Mouse (Mus musculus) hindbrain, embryonic 16.5 days (tissue): Measurements from ENCODE around the gene Hspa13. TPM values are rescaled to one million over a fixed set of nuclear protein-coding genes. Genes with fewer than 3 reads are reported as not detected.
A peak's percentile ranks its signal among the peaks of the same experiment; 100 is the strongest.

Experiments
- ATAC-seq: fragments of 200-750 bp; cut with Nextera tagmentation; 2 replicates; pipeline ENCODE4 v1.8.0; 2017; ENCODE audit warnings: moderate TSS enrichment, moderate library complexity
- H3K27ac ChIP-seq: fragments of 300-500 bp; sonication (generic); 2 replicates; pipeline ENCODE4 v1.5.1; 2014; ENCODE audit warnings: low read depth, mild to moderate bottlenecking, control low read depth, low read length, moderate library complexity
- H3K27me3 ChIP-seq: fragments of 300-500 bp; sonication (generic); replicated peaks from 2 replicates; pipeline ENCODE4 v1.6.1; 2014; ENCODE audit warnings: low read length; ENCODE audit not compliant: control insufficient read depth, insufficient read depth
- H3K36me3 ChIP-seq: fragments of 300-500 bp; sonication (generic); 2 replicates; pipeline ENCODE4 v1.6.1; 2014; ENCODE audit warnings: mild to moderate bottlenecking, low read length, moderate library complexity, mixed read lengths; ENCODE audit not compliant: control insufficient read depth, insufficient read depth
- H3K4me1 ChIP-seq: fragments of 300-500 bp; sonication (generic); 2 replicates; pipeline ENCODE4 v1.6.1; 2014; ENCODE audit warnings: low read depth, low read length; ENCODE audit not compliant: control insufficient read depth, insufficient read depth
- H3K4me2 ChIP-seq: fragments of 300-500 bp; sonication (generic); 2 replicates; pipeline ENCODE4 v1.6.1; 2014; ENCODE audit warnings: mild to moderate bottlenecking, low read length, control low read depth, moderate library complexity
- H3K4me3 ChIP-seq: fragments of 300-500 bp; sonication (generic); 2 replicates; pipeline ENCODE4 v1.5.1; 2014; ENCODE audit warnings: mild to moderate bottlenecking, low read length, control low read depth, moderate library complexity
- H3K9ac ChIP-seq: fragments of 300-500 bp; sonication (generic); 2 replicates; pipeline ENCODE4 v1.6.1; 2014; ENCODE audit warnings: low read depth, mild to moderate bottlenecking, control low read depth, low read length, moderate library complexity
- H3K9me3 ChIP-seq: fragments of 300-500 bp; sonication (generic); 2 replicates; pipeline ENCODE4 v1.6.1; 2014; ENCODE audit warnings: mild to moderate bottlenecking, low read length, moderate library complexity; ENCODE audit not compliant: control insufficient read depth
- WGBS: fragments of 180-500 bp; shearing (Covaris S2); extraction: QIAGEN DNeasy Blood & Tissue Kit; methylation state at CpG from one replicate; pipeline ENCODE4 v1.1.7; 2014; 5-methylcytosine and 5-hydroxymethylcytosine counted together
- polyA plus RNA-seq: library from polyadenylated mRNA; unstranded; fragments of >200 nt; fragmentation: Nextera tagmentation; extraction: Ambion mirVana; gene quantifications from 2 replicates; pipeline ENCODE4 v1.2.1, GENCODE M21; 2015

The Hspa13 gene
- 37.0 and 41.0 TPM in 2 replicates for polyA plus RNA-seq

DNA sequence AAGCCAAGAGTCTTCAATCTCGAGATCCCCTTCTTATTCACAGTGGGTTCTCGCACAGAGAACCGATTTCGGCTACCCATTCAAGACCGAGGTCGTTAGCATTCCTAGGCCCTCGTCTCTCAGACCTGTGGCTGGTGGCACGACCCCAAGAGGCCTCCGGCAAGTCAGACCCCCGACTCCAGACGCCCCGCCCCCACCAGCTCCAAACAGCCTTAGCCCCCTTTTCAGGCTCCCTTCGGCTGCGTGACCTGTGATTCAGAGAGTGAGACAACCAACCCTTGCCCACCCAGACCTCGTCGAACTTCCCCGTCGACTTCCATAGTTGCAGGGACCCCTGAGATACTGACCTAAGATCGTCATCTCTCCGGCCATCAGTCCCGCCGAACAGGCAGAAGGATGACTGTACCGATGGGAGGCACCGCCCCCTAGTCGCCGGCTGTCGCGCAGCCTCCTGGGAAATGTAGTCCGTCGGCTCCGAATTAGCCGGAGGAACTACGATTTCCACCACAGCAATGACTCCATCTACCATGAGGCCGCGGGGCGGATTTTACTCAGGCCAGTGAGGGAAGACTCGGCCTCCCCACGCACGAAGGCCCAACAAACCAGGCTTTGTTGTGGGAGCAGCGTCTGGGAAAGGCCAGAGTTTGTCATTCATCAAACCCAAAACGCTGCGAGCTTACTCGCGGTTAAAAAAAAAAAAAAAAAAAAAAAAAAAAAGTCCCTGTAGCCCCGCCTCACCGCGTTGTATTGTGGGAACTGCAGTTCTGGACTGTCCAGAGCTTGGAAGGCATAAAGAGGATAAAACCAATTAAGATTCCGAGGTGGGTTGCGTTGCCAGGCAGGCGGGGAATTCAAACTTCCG is at the start of gene Hspa13:
Hspa13 (minus strand) TSS at position 717 of the 862 bp plus-strand sequence.
- Histone ChIP-seq H3K4me2 (peak within 1 kb of the TSS; percentile 62), H3K36me3 (peaks cover 12% of the 10 kb centered on the region), H3K4me3 (peak within 1 kb of the TSS; percentile 79), H3K27me3 (no peaks in the 10 kb centered on the region), H3K27ac (peak within 1 kb of the TSS; percentile 79), H3K9ac (peak within 1 kb of the TSS; percentile 80), H3K4me1 (peaks cover 12% of the 10 kb centered on the region), H3K9me3 (no peaks in the 10 kb centered on the region)
- peak; percentile 99 for ATAC-seq
- under 1% methylated on average over 51 of the region's 51 CpGs for WGBS

DNA sequence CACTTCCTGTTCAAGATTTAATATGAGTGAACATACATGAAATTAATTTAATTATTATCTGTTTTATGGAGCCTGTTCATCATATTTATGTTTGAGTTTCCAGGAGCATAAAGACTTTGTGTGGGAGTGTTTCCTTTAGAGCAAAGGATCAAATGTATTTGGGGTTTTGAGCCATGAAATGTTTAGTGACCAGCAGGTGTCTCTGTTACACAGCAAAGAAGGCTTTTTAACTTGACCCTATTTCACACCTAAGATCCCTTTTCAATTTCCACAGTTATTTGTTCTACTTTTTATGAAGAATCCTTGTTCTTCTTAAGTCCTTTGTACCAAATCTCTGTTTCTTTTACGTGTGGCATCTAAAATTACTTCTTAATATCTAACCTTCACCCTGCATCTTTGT is 12.4 kb upstream of the Hspa13 start:
- Histone ChIP-seq H3K27me3 (no peaks in the 10 kb centered on the region), H3K4me3 (no peak overlapping the region), H3K27ac (no peak overlapping the region), H3K9ac (no peak overlapping the region), H3K36me3 (no peaks in the 10 kb centered on the region), H3K4me2 (no peak overlapping the region), H3K9me3 (no peaks in the 10 kb centered on the region), H3K4me1 (no peaks in the 10 kb centered on the region)
- 51% methylated on average over 1 of the region's 1 CpGs for whole genome bisulfite sequencing
- ATAC-seq, result no peak

DNA sequence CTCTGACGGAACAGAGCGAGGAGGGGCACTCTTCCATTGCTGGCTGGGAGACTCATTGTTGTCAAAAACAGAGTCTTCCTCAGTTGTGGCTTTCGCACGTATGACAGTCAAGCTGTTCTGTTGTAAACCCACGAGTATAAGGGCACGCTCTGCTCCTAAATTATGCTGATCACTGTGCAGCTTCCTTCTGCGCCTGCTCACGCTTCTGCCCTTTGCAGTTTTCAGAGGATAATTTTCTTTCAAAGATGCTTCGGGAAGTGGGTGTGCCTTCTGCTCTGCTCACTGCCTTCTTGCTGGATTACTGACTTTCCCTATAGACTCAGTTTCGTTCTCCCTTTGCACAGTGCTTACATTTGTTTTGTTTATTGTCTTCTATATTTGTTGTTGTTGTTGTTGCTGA is 6.3 kb upstream of the Hspa13 start:
- H3K4me1 ChIP-seq, result no peaks in the 10 kb centered on the region
- WGBS, result 87% methylated on average over 10 of the region's 10 CpGs
- H3K36me3 ChIP-seq, result no peaks in the 10 kb centered on the region
- no peak overlapping the region for H3K4me2 ChIP-seq
- H3K27me3 ChIP-seq, result no peaks in the 10 kb centered on the region
- no peak for ATAC-seq
- no peak overlapping the region for H3K4me3 ChIP-seq
- no peak overlapping the region for H3K27ac ChIP-seq
- H3K9me3 ChIP-seq, result no peaks in the 10 kb centered on the region
- H3K9ac ChIP-seq, result no peak overlapping the region

DNA sequence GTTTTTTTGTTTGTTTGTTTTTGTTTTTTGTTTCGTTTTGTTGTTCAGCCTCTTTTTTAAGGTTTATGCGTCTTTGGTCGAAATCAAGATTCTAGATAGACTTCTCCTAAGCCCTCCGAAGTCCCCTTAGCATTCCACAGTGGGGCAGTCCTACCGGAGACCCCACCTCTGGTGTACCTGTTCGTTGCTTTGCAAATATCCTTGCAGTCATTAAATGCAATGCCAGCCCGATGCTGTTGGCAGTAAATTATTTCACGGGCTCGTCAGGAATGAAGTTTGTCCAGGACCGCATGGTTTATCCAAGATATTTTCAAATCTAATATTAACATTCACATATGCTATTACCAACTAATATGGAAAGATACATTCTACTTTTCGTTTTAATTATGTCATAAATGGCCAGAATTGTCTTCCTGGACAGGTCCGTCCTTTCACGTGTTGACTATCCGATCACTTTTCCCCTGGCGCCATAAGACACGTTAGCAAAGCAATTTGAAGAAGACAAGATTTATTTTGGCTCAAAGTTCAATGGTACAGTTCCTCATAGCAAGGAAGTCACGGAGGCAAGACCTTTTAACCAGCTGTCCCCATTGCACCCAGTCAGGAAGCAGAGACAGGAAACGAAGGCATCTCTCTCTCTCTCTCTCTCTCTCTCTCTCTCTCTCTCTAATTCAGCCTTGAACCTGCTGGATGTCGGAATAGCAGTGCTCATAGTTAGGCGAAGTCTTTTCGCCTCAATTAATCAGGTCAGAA is 522 bp upstream of the Hspa13 start:
- 18% methylated on average over 21 of the region's 21 CpGs for WGBS
- Histone ChIP-seq H3K9ac (peak overlapping the region; percentile 50), H3K36me3 (peaks cover 12% of the 10 kb centered on the region), H3K27me3 (no peaks in the 10 kb centered on the region), H3K4me1 (peaks cover 12% of the 10 kb centered on the region), H3K9me3 (no peaks in the 10 kb centered on the region), H3K4me2 (peak overlapping the region; percentile 62), H3K27ac (peak overlapping the region; percentile 79), H3K4me3 (peak overlapping the region; percentile 79)
- ATAC-seq, result peak; percentile 72

DNA sequence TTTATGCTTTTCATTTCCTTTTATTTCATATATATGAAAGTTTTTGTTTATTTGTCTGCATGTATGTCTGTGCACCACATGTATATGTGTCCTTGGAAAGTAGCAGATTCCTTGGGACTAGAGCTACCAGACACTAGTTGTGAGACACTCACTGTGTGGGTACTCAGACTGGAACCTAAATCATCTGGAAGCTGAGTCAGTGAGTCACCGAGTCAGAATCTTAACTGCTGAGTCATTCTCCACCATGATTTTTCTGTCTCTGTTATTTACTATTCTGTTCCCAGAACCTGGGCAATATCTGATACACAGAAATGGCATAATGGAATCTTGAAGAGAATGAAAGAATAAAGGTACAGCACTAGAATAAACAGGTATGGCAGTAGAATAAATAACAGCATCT is 14.0 kb downstream of the Hspa13 start:
- H3K9ac ChIP-seq, result no peak overlapping the region
- H3K9me3 ChIP-seq, result no peaks in the 10 kb centered on the region
- H3K4me1 ChIP-seq, result no peaks in the 10 kb centered on the region
- ATAC-seq, result no peak
- H3K4me3 ChIP-seq, result no peak overlapping the region
- peaks cover 15% of the 10 kb centered on the region for H3K36me3 ChIP-seq
- H3K4me2 ChIP-seq, result no peak overlapping the region
- H3K27me3 ChIP-seq, result no peaks in the 10 kb centered on the region
- WGBS, result 86% methylated on average over 1 of the region's 1 CpGs
- no peak overlapping the region for H3K27ac ChIP-seq

DNA sequence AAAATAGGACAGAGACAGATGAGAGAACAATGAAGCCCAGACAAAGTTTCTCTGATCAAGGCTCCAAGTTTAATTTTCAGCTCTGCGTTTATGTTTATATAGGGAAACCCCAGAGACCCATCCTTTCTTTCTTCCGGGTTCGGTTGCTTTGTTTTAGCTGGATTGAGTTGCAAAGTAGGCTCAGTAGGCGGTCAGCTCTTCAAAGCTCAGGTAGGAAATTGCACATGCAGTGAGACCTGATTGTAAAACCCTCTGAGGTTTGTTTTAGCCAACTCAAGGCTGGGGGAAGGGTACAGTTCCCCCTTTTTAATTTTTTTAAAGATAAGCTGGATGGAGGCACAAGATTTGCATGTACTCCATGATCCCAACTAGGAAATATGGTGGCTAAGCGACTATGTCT is 16.8 kb downstream of the Hspa13 start:
- Histone ChIP-seq H3K4me2 (no peak overlapping the region), H3K4me3 (no peak overlapping the region), H3K36me3 (0 out of 2 replicates have a peak, but pooled peaks cover 2% of the 10 kb centered on the region), H3K9ac (no peak overlapping the region), H3K27ac (no peak overlapping the region), H3K4me1 (no peaks in the 10 kb centered on the region), H3K9me3 (no peaks in the 10 kb centered on the region), H3K27me3 (no peaks in the 10 kb centered on the region)
- ATAC-seq, result no peak
- whole genome bisulfite sequencing, result 44% methylated on average over 5 of the region's 5 CpGs

DNA sequence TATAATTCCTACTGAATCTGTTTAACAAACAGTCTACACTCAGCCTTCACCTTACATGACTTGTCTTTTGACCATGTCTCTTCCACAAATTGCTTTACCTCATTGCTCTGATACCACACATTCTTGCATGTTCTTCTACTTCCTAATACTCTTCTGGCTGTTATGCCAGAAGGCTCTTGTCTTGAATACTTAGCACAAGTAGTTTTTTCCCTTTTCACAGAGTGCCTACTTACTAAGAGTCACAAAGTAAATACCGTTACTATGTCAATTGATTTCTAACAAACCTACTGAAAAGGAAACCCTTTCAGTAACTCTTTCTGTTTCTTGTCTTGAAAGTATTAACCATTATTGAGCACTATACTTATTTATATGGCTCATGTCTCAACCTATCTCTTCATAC is 18.0 kb downstream of the Hspa13 start:
- Histone ChIP-seq H3K27ac (no peak overlapping the region), H3K9ac (no peak overlapping the region), H3K4me2 (no peak overlapping the region), H3K9me3 (no peaks in the 10 kb centered on the region), H3K27me3 (no peaks in the 10 kb centered on the region), H3K4me1 (no peaks in the 10 kb centered on the region), H3K36me3 (no peaks in the 10 kb centered on the region), H3K4me3 (no peak overlapping the region)
- 96% methylated on average over 1 of the region's 1 CpGs for WGBS
- no peak for ATAC-seq

DNA sequence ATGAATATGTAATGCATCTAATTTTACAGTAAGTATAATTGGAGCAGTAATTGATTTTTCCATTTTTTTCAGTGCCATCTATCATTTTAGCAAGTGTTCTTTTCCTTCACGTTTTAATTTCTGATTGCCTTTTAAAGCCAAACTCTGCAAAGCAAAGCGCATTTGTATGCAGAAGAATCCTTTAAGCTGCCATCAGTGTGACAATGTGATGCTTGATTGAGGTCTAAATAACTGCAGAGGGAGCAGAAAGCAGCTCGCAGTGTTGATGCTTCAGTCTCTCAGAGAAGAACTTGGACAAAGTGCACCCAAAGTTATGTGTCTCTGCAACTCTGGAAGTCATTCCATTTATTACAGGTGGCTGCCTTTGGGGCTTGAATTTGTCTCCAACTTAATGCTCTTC is 22.9 kb downstream of the Hspa13 start:
- Histone ChIP-seq H3K27ac (no peak overlapping the region), H3K4me3 (no peak overlapping the region), H3K9ac (no peak overlapping the region), H3K9me3 (no peaks in the 10 kb centered on the region), H3K4me1 (no peaks in the 10 kb centered on the region), H3K36me3 (no peaks in the 10 kb centered on the region), H3K4me2 (no peak overlapping the region), H3K27me3 (no peaks in the 10 kb centered on the region)
- 48% methylated on average over 3 of the region's 3 CpGs for WGBS
- ATAC-seq, result no peak

DNA sequence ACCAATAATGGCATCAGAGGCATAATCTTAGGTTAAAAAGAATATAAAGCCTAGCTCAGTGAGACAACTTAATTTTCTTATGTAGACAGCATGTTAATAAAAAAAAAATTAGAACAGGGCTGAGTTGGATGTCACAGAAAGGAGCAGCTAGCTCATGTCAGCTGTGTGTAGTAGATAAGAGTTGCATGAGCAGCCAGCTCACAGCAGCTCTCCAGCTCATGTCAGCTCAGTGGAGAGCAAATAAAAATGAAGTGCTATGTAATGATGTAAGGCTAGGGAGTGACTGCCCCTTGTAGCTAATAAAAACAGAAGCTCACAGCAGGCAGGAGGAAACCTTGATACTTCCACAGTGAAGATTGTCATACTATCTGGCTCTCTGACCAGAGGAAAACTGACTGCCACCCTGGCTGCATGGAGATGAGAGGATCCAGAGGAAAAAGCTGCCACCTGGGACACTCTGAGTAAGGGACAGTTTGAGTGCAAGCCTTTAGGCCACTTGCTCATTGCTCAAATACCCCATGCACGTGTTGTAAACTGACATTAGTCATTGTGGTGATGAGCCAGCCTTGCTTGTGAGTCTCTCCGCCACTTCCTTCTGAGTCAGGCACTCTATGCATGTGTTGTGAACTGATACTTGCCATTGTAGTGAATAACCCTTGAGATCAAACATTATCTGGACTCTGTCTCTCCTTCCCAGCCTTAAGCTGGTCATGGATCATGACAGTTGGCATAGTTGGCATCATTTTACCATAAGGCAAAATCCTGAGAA is 49.3 kb downstream of the Hspa13 start:
- H3K4me1 ChIP-seq, result no peaks in the 10 kb centered on the region
- H3K9me3 ChIP-seq, result no peaks in the 10 kb centered on the region
- H3K36me3 ChIP-seq, result no peaks in the 10 kb centered on the region
- H3K9ac ChIP-seq, result no peak overlapping the region
- no peaks in the 10 kb centered on the region for H3K27me3 ChIP-seq
- no peak overlapping the region for H3K27ac ChIP-seq
- WGBS, result 68% methylated on average over 2 of the region's 2 CpGs
- no peak overlapping the region for H3K4me3 ChIP-seq
- ATAC-seq, result no peak
- no peak overlapping the region for H3K4me2 ChIP-seq
